8 mouse cellular contexts compared by ENCODE assay signal in the genomic region with DNA sequence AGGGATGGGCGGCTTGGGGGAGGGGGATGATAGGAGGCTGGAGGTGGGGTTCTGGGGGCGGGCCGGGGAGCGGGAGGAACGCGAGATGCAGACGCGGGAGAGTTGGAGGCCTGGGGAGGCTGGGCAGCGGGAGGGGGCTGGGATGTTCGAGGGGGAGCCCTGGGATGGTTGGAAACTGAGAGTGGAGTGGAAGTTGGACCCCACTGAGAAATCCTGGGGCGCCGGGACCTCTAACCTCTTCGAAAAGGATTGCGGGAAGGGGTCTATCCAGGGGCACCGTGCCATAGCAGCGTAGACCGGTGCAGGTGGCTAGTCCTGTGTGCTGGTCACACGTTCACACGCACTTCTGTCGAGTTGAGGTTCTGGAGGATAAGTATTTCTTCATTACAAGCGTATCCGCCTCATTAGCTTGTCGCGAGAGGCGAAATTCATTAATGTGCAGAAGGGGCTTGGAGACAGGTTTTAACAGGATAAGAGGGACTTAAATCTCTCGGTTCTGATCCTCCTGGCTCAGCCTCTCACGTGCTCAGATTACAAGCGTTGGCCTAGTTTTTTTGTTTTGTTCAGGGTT. TPM values are rescaled to one million over a fixed set of nuclear protein-coding genes. Genes with fewer than 3 reads are reported as not detected.
DNase-seq lines count a peak whose midpoint lies in the region; ATAC-seq and TF ChIP-seq lines count a peak whose summit lies in the region.

No protein-coding gene starts in this region.

- peak; percentile 38 for ATAC-seq in lung, embryonic 14.5 days (ENCODE audit: insufficient read depth)
- peak; percentile 33 for ATAC-seq in forebrain, embryonic 14.5 days
- ATAC-seq in liver, embryonic 16.5 days (ENCODE audit: low read depth) = no peak; the same call in none of the 2 replicates

- peak; percentile 39 for DNase-seq in lung, embryonic 14.5 days
- DNase-seq in lung, postnatal 25 days (ENCODE audit: low spot score) = no peak
- peak; percentile 31 for DNase-seq in adipocyte (ENCODE audit: low spot score)
- peak; percentile 37 for DNase-seq in forebrain, embryonic 14.5 days (ENCODE audit: low spot score)
- no peak for DNase-seq in B cell, adult 2 months
- DNase-seq in spleen, postnatal 10 days (ENCODE audit: low spot score in 2 of 2) = no peak
- no peak for DNase-seq in layer of hippocampus, adult 9-10 months (ENCODE audit: low spot score)

- under 1% methylated on average over 28 of the region's 28 CpGs for WGBS in lung, embryonic 14.5 days
- WGBS in forebrain, embryonic 14.5 days = under 1% methylated on average over 28 of the region's 28 CpGs
- 2% methylated on average over 28 of the region's 28 CpGs for WGBS in liver, embryonic 16.5 days (ENCODE audit: insufficient replicate concordance)

- TF ChIP-seq CTCF in lung, embryonic 14.5 days (IDR thresholded peaks at IDR 0.05; ENCODE audit: low read depth) = no peak

- H3K27ac ChIP-seq in lung, embryonic 14.5 days (ENCODE audit: low read depth) = peak overlapping the region; percentile 43
- H3K27ac ChIP-seq in forebrain, embryonic 14.5 days (ENCODE audit: low read depth, low read length) = peak overlapping the region; percentile 54; the same call in 1 of the 2 replicates
- H3K27ac ChIP-seq in liver, embryonic 16.5 days (ENCODE audit: low read length) = peak overlapping the region; percentile 72

- H3K4me1 ChIP-seq in lung, embryonic 14.5 days (ENCODE audit: insufficient read depth) = no peaks in the 10 kb centered on the region
- peaks cover 2% of the 10 kb centered on the region; the same call in 1 of the 2 replicates for H3K4me1 ChIP-seq in forebrain, embryonic 14.5 days (ENCODE audit: control insufficient read depth, insufficient read depth, low read length)
- peaks cover 19% of the 10 kb centered on the region for H3K4me1 ChIP-seq in liver, embryonic 16.5 days (ENCODE audit: control insufficient read depth, low read depth, low read length)

- 0 out of 2 replicates have a peak, but pooled peaks cover 17% of the 10 kb centered on the region for H3K36me3 ChIP-seq in lung, embryonic 14.5 days (ENCODE audit: insufficient read depth)
- H3K36me3 ChIP-seq in forebrain, embryonic 14.5 days (ENCODE audit: control insufficient read depth, insufficient read depth, low read length) = peaks cover 15% of the 10 kb centered on the region; the same call in 1 of the 2 replicates
- H3K36me3 ChIP-seq in liver, embryonic 16.5 days (ENCODE audit: control insufficient read depth, insufficient read depth) = no peaks in the 10 kb centered on the region

- peak overlapping the region; percentile 95 for H3K4me2 ChIP-seq in lung, embryonic 14.5 days
- H3K4me2 ChIP-seq in forebrain, embryonic 14.5 days (ENCODE audit: low read length) = peak overlapping the region; percentile 85
- peak overlapping the region; percentile 95 for H3K4me2 ChIP-seq in liver, embryonic 16.5 days (ENCODE audit: low read depth, low read length)

- H3K27me3 ChIP-seq in lung, embryonic 14.5 days (ENCODE audit: insufficient read depth, low read length) = no peaks in the 10 kb centered on the region
- H3K27me3 ChIP-seq in forebrain, embryonic 14.5 days (replicated peaks; ENCODE audit: control insufficient read depth, insufficient read depth, low read length) = no peaks in the 10 kb centered on the region
- no peaks in the 10 kb centered on the region for H3K27me3 ChIP-seq in liver, embryonic 16.5 days (ENCODE audit: control insufficient read depth, insufficient read depth, low read depth, low read length)

- H3K9me3 ChIP-seq in lung, embryonic 14.5 days (ENCODE audit: low read depth, low read length) = no peaks in the 10 kb centered on the region
- no peaks in the 10 kb centered on the region for H3K9me3 ChIP-seq in forebrain, embryonic 14.5 days (replicated peaks; ENCODE audit: control insufficient read depth, low read length)
- no peaks in the 10 kb centered on the region for H3K9me3 ChIP-seq in liver, embryonic 16.5 days (replicated peaks; ENCODE audit: control insufficient read depth, low read length)

- peak overlapping the region; percentile 69 for H3K4me3 ChIP-seq in lung, embryonic 14.5 days (ENCODE audit: low read depth, low read length)
- H3K4me3 ChIP-seq in forebrain, embryonic 14.5 days (ENCODE audit: low read depth, low read length) = peak overlapping the region; percentile 65
- peak overlapping the region; percentile 65 for H3K4me3 ChIP-seq in liver, embryonic 16.5 days (ENCODE audit: low read depth, low read length)

- peak overlapping the region; percentile 79 for H3K9ac ChIP-seq in lung, embryonic 14.5 days
- peak overlapping the region; percentile 79 for H3K9ac ChIP-seq in forebrain, embryonic 14.5 days (ENCODE audit: low read length)
- peak overlapping the region; percentile 66 for H3K9ac ChIP-seq in liver, embryonic 16.5 days (ENCODE audit: low read depth, low read length)

RNA-seq across cellular contexts. Expression of a gene that starts 0.7 kb away (rescaled TPM):
- polyA plus RNA-seq in lung, embryonic 14.5 days (2014; fragmentation: Nextera tagmentation; extraction: Ambion mirVana) = 57.3 TPM in 2 replicates
- polyA plus RNA-seq in forebrain, embryonic 14.5 days (2014; fragmentation: Nextera tagmentation; extraction: Ambion mirVana) = 88.2 and 96.3 TPM in 2 replicates
- polyA plus RNA-seq in liver, embryonic 16.5 days (2015; fragmentation: Nextera tagmentation; extraction: Ambion mirVana) = 16.1 and 16.6 TPM in 2 replicates

RNA-seq across cellular contexts. Expression of a gene that starts 17.0 kb away (rescaled TPM):
- polyA plus RNA-seq in lung, embryonic 14.5 days (2014; fragmentation: Nextera tagmentation; extraction: Ambion mirVana) = 12.7 and 14.9 TPM in 2 replicates
- polyA plus RNA-seq in forebrain, embryonic 14.5 days (2014; fragmentation: Nextera tagmentation; extraction: Ambion mirVana) = 12.6 and 13.8 TPM in 2 replicates
- 9.7 and 10.0 TPM in 2 replicates for polyA plus RNA-seq in liver, embryonic 16.5 days (2015; fragmentation: Nextera tagmentation; extraction: Ambion mirVana)

RNA-seq across cellular contexts. Expression of a gene that starts 24.1 kb away (rescaled TPM):
- polyA plus RNA-seq in lung, embryonic 14.5 days (2014; fragmentation: Nextera tagmentation; extraction: Ambion mirVana) = not detected in 2 replicates
- not detected in 2 replicates for polyA plus RNA-seq in forebrain, embryonic 14.5 days (2014; fragmentation: Nextera tagmentation; extraction: Ambion mirVana)
- polyA plus RNA-seq in liver, embryonic 16.5 days (2015; fragmentation: Nextera tagmentation; extraction: Ambion mirVana) = not detected in 2 replicates

RNA-seq across cellular contexts. Expression of a gene that starts 49.3 kb away (rescaled TPM):
- not detected in 2 replicates for polyA plus RNA-seq in lung, embryonic 14.5 days (2014; fragmentation: Nextera tagmentation; extraction: Ambion mirVana)
- polyA plus RNA-seq in forebrain, embryonic 14.5 days (2014; fragmentation: Nextera tagmentation; extraction: Ambion mirVana) = not detected in 2 replicates
- polyA plus RNA-seq in liver, embryonic 16.5 days (2015; fragmentation: Nextera tagmentation; extraction: Ambion mirVana) = not detected in 2 replicates

Comparison
In these comparisons a context has a peak if more than half of its experiments do, and no peak if none do; other contexts are left out.
1. DNase-seq: peak in lung, embryonic 14.5 days (single experiment), adipocyte (single experiment) and forebrain, embryonic 14.5 days (single experiment); none in lung, postnatal 25 days (single experiment), B cell, adult 2 months (0 of 2), spleen, postnatal 10 days (0 of 2) and layer of hippocampus, adult 9-10 months (single experiment).
2. Peak in every context shown above with its lines, with median percentiles within 50 percentile points of each other: H3K27ac ChIP-seq, H3K4me2 ChIP-seq, H3K4me3 ChIP-seq and H3K9ac ChIP-seq.